Mouse (Mus musculus): ENCODE results near the gene Syne1. TPM values are rescaled to one million over a fixed set of nuclear protein-coding genes. Genes with fewer than 3 reads are reported as not detected.

The Syne1 gene
- polyA plus RNA-seq, 1 experiment, result 67.1 TPM

DNA sequence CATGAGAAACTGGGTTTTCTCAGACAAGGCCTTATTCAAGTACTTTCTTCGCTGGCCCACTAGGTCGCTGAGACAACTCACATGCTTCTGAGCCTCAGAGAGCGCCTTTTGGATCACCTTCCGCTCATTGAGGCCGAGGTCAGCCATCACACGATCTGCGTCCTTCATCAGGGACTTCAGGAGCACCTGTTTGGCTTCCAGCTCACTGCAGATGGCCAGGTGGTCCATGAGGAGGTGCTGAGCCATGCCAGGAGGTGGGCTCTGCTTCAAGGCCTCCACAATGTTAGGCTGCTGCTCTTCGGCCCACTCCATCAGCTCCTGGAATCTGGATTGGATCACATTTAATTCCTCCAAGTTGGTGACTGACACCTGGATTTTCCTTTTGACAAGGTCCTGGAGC is 322.2 kb downstream of the Syne1 start:
- no peak overlapping the region for H3K4me3 ChIP-seq (replicated peaks; ENCODE audit: control insufficient read depth, low read depth, low read length)
- WGBS, result 88% methylated on average over 8 of the region's 8 CpGs
- TF ChIP-seq POLR2A (IDR thresholded peaks at IDR 0.05; ENCODE audit: borderline replicate concordance, control insufficient read depth, low read depth, low read length) (no peak), CTCF (IDR thresholded peaks at IDR 0.05; ENCODE audit: control insufficient read depth, insufficient read depth, low read length) (no peak)
- H3K27ac ChIP-seq (ENCODE audit: control insufficient read depth, insufficient read depth, low read depth, low read length, poor library complexity), result no peak overlapping the region
- no peaks in the 10 kb centered on the region for H3K4me1 ChIP-seq (ENCODE audit: control insufficient read depth, insufficient read depth, low read length)

DNA sequence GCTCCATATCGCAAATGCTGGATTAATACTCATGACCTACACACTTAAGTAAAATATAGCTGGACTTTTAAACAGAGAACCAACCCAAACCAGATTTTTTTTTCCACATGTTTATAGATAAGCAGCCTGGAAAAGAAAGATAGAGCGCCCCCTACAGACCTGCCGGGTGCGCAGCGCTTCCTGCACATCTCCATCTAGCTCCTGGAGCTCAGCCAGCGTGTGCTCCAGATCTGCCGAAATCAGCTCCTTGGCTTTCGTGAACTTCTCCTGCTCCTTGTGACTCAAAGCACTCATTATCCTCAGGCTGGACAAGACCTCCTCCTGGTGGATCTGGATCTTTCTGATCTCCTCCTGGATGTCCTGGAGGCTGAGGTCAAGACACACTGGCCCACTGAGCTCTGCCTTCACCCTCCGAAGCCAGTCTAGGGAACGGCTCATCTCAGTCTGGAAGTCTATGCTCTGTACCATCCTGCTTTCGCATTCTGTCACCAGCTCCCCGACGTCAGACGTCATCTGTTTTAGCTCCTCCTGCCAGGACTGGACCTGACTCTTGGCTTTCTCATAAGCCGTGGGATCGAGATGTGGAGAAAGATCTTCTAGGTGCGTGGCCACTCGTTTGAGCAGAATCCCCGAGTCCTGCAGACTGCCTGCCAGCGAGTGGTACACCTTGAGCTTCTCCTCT is 323.7 kb downstream of the Syne1 start:
- Histone ChIP-seq H3K4me3 (replicated peaks; ENCODE audit: control insufficient read depth, low read depth, low read length) (no peak overlapping the region), H3K4me1 (ENCODE audit: control insufficient read depth, insufficient read depth, low read length) (no peaks in the 10 kb centered on the region), H3K27ac (ENCODE audit: control insufficient read depth, insufficient read depth, low read depth, low read length, poor library complexity) (no peak overlapping the region)
- WGBS, result 81% methylated on average over 20 of the region's 20 CpGs
- TF ChIP-seq CTCF (IDR thresholded peaks at IDR 0.05; ENCODE audit: control insufficient read depth, insufficient read depth, low read length) (peak; percentile 11; the same call in 1 of the 2 replicates), POLR2A (IDR thresholded peaks at IDR 0.05; ENCODE audit: borderline replicate concordance, control insufficient read depth, low read depth, low read length) (no peak)

DNA sequence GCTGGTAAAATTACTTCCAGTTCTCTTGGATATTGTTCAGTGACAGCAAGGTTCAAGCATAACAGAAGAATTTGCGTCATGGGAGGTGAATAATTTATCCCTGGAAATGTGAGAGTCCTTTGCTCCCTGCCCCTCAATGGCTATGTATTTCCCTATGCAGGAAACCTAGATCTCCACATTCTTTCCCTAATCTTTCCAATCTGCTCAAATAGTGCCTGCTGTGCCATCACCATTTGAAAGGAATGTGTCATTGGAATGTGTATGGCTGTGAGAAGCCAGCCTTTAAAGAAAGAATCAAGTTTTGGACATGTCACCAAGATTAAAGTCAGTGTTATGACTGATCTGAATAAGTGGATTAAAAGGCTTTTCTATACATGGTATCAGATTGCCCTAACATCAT is 335.3 kb downstream of the Syne1 start:
- H3K27ac ChIP-seq (ENCODE audit: control insufficient read depth, insufficient read depth, low read depth, low read length, poor library complexity), result no peak overlapping the region
- WGBS, result 88% methylated on average over 1 of the region's 1 CpGs
- H3K4me3 ChIP-seq (replicated peaks; ENCODE audit: control insufficient read depth, low read depth, low read length), result no peak overlapping the region
- TF ChIP-seq CTCF (IDR thresholded peaks at IDR 0.05; ENCODE audit: control insufficient read depth, insufficient read depth, low read length) (no peak), POLR2A (IDR thresholded peaks at IDR 0.05; ENCODE audit: borderline replicate concordance, control insufficient read depth, low read depth, low read length) (no peak)
- no peaks in the 10 kb centered on the region; the same call in none of the 2 replicates for H3K4me1 ChIP-seq (ENCODE audit: control insufficient read depth, insufficient read depth, low read length)

DNA sequence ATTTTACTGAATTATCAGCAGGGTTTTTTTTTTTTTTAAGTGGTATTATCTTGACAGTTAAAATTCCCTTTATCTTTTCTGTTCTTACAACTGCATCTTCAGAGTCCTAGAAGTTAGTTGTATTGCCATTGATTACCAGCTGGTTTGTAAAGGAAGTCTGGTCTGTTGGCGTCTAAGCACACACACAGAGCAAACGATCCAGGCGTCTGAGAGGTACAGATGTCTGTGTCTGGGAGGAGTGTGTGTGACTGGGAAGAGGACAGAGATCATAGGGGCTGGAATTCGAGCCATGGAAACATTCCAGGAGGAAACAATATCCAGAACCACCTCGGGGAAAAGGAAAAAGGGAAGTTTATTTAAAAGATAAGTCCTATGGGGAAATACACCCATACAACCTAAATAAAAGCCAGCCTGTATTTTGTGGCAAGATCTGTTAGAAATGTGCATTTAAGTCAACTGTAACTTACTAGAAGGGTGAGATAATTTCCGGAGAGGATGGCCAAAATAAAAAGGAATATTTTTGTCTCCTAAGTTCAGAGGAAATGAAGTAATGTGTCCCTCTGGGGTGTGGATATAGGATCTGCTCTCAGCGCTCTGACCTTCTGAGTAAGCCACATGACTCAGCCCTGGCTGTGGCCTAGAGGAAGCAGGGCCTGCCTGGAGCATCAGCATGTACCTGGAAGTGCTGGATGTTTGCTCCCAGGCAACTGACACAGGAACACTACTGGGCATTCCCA is 343.2 kb downstream of the Syne1 start:
- H3K27ac ChIP-seq (ENCODE audit: control insufficient read depth, insufficient read depth, low read depth, low read length, poor library complexity), result peak overlapping the region; percentile 47; the same call in 1 of the 2 replicates
- H3K4me3 ChIP-seq (replicated peaks; ENCODE audit: control insufficient read depth, low read depth, low read length), result no peak overlapping the region
- WGBS, result 13% methylated on average over 7 of the region's 7 CpGs
- peaks cover 2% of the 10 kb centered on the region; the same call in 1 of the 2 replicates for H3K4me1 ChIP-seq (ENCODE audit: control insufficient read depth, insufficient read depth, low read length)
- TF ChIP-seq CTCF (IDR thresholded peaks at IDR 0.05; ENCODE audit: control insufficient read depth, insufficient read depth, low read length) (no peak), POLR2A (IDR thresholded peaks at IDR 0.05; ENCODE audit: borderline replicate concordance, control insufficient read depth, low read depth, low read length) (no peak)

DNA sequence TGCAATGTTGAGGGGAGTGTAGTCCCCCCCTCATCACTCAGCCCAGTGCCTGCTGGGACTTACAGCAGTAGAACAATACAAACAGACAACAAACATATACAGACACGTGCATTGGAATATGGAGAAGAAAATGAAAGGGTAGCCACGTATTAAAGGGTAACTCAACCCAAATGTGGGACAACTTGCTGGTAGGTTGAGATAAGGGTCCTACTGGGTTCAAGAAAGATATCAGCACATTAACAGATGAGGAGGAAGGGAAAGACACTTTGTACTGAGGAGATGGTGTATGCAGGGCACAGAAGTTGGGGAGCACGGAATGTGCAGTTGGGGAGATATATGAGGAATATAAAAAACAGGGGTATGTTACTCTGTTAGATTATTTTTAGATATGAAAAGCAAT is 345.3 kb downstream of the Syne1 start:
- Histone ChIP-seq H3K4me3 (replicated peaks; ENCODE audit: control insufficient read depth, low read depth, low read length) (no peak overlapping the region), H3K4me1 (ENCODE audit: control insufficient read depth, insufficient read depth, low read length) (peaks cover 2% of the 10 kb centered on the region; the same call in 1 of the 2 replicates), H3K27ac (ENCODE audit: control insufficient read depth, insufficient read depth, low read depth, low read length, poor library complexity) (no peak overlapping the region)
- TF ChIP-seq CTCF (IDR thresholded peaks at IDR 0.05; ENCODE audit: control insufficient read depth, insufficient read depth, low read length) (no peak), POLR2A (IDR thresholded peaks at IDR 0.05; ENCODE audit: borderline replicate concordance, control insufficient read depth, low read depth, low read length) (no peak)
- WGBS, result 65% methylated on average over 3 of the region's 3 CpGs

DNA sequence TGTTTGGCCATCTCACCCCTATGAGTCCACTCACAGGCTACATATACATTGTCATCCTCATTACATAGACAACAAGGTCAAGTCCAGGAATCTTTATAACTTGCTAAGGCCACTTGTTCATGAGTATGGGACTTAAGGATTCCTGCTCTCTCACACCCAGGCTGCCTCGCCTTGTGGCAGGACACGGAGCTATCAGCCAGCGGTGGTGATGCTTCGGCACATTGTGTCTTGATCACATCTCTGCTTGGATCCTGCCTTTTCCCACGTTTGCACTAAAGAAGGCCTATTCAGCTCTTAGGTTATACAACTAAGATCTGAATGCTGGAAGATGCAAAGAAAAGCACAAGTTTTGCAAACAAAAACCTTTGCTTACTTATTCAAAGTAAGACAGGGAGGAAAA is 345.7 kb downstream of the Syne1 start:
- Histone ChIP-seq H3K4me3 (replicated peaks; ENCODE audit: control insufficient read depth, low read depth, low read length) (no peak overlapping the region), H3K27ac (ENCODE audit: control insufficient read depth, insufficient read depth, low read depth, low read length, poor library complexity) (0 out of 2 replicates have a peak overlapping the region, but pooled peaks have one; percentile 46), H3K4me1 (ENCODE audit: control insufficient read depth, insufficient read depth, low read length) (peaks cover 2% of the 10 kb centered on the region; the same call in 1 of the 2 replicates)
- WGBS, result 65% methylated on average over 5 of the region's 5 CpGs
- TF ChIP-seq POLR2A (IDR thresholded peaks at IDR 0.05; ENCODE audit: borderline replicate concordance, control insufficient read depth, low read depth, low read length) (no peak), CTCF (IDR thresholded peaks at IDR 0.05; ENCODE audit: control insufficient read depth, insufficient read depth, low read length) (no peak)

DNA sequence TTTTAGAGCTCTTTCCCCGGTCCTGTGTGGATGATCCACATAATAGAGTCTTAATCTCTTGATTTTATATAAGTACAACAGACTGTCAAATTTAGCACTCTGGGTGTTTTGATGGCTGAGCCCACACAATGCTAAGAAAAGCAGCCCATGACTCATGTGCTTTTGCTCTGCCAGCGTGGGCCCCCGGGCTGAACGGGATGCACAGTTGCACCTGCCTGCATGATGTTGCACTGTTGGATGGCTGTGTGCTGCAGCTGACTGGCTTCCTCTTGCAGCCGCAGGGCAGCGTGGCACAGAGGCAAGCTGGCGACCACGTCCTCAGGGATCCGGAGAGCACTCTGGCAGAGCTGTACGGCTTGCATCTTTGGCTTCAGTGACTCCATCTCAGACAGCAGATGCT is 347.4 kb downstream of the Syne1 start:
- no peak overlapping the region for H3K4me3 ChIP-seq (replicated peaks; ENCODE audit: control insufficient read depth, low read depth, low read length)
- WGBS, result 21% methylated on average over 10 of the region's 10 CpGs
- H3K27ac ChIP-seq (ENCODE audit: control insufficient read depth, insufficient read depth, low read depth, low read length, poor library complexity), result no peak overlapping the region; the same call in 1 of the 2 replicates
- peaks cover 2% of the 10 kb centered on the region; the same call in 1 of the 2 replicates for H3K4me1 ChIP-seq (ENCODE audit: control insufficient read depth, insufficient read depth, low read length)
- TF ChIP-seq POLR2A (IDR thresholded peaks at IDR 0.05; ENCODE audit: borderline replicate concordance, control insufficient read depth, low read depth, low read length) (no peak), CTCF (IDR thresholded peaks at IDR 0.05; ENCODE audit: control insufficient read depth, insufficient read depth, low read length) (no peak)

DNA sequence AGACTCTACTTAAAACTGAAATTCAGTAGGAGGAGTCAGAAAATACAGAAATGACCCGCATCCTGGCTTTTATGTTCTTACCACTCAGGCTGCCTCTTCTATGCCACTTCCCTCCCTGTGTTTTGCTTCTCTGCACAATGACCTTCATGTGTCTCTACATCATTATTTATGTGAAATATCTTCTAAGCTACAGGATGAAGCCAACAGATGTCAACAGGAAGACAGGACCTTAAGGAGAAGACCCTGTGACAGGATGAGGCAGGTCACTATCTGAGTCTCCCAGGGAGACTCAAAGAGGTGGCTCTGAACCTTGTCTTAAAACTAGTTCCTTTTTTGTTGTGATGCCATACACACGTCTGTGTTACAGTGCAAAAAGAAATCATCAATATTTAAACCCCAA is 353.9 kb downstream of the Syne1 start:
- TF ChIP-seq CTCF (IDR thresholded peaks at IDR 0.05; ENCODE audit: control insufficient read depth, insufficient read depth, low read length) (no peak), POLR2A (IDR thresholded peaks at IDR 0.05; ENCODE audit: borderline replicate concordance, control insufficient read depth, low read depth, low read length) (no peak)
- H3K4me1 ChIP-seq (ENCODE audit: control insufficient read depth, insufficient read depth, low read length), result no peaks in the 10 kb centered on the region
- no peak overlapping the region for H3K27ac ChIP-seq (ENCODE audit: control insufficient read depth, insufficient read depth, low read depth, low read length, poor library complexity)
- H3K4me3 ChIP-seq (replicated peaks; ENCODE audit: control insufficient read depth, low read depth, low read length), result no peak overlapping the region
- 41% methylated on average over 2 of the region's 2 CpGs for WGBS

Data from bone marrow, adult 2 months (tissue).